Mouse (Mus musculus): ENCODE results near the gene Notch1.

GRCm38 (mm10) chr2:26560506-26560905, 44.0 kb upstream of the Notch1 start:
- no peak for TF ChIP-seq CTCF (IDR thresholded peaks at IDR 0.05; ENCODE audit: insufficient read depth, low read length)
- no peak for TF ChIP-seq POLR2A (IDR thresholded peaks at IDR 0.05; ENCODE audit: borderline replicate concordance, extremely low read depth, low read depth, low read length)
